Mouse (Mus musculus) liver, postnatal 0 days (tissue): ENCODE results near the gene Stac2. TPM values are rescaled to one million over a fixed set of nuclear protein-coding genes. Genes with fewer than 3 reads are reported as not detected.

Experiments
- ATAC-seq: fragments of 200-750 bp; cut with Nextera tagmentation; 2 replicates; pipeline ENCODE4 v1.8.0; 2017; ENCODE audit warnings: mild to moderate bottlenecking, moderate library complexity
- DNase-seq: peaks from one replicate; pipeline ENCODE4 v3.0.0-alpha.2; 2016
- H3K27ac ChIP-seq: fragments of 300-500 bp; sonication (generic); 2 replicates; pipeline ENCODE4 v1.5.1; 2014; ENCODE audit warnings: antibody characterized with exemption, moderate library complexity, mild to moderate bottlenecking, low read depth
- H3K27me3 ChIP-seq: fragments of 300-500 bp; sonication (generic); 2 replicates; pipeline ENCODE4 v1.6.1; 2014; ENCODE audit warnings: low read length, control low read depth, mixed read lengths; ENCODE audit not compliant: insufficient read depth
- H3K36me3 ChIP-seq: fragments of 300-500 bp; sonication (generic); replicated peaks from 2 replicates; pipeline ENCODE4 v1.6.1; 2014; ENCODE audit warnings: mild to moderate bottlenecking, control low read depth, low read length, moderate library complexity, mixed read lengths; ENCODE audit not compliant: insufficient read depth
- H3K4me1 ChIP-seq: fragments of 300-500 bp; sonication (generic); 2 replicates; pipeline ENCODE4 v1.6.1; 2014; ENCODE audit warnings: antibody characterized with exemption, mild to moderate bottlenecking, control low read depth; ENCODE audit not compliant: insufficient read depth
- H3K4me2 ChIP-seq: fragments of 300-500 bp; sonication (generic); 2 replicates; pipeline ENCODE4 v1.6.1; 2014; ENCODE audit warnings: low read depth, mild to moderate bottlenecking, low read length, moderate library complexity, mixed read lengths
- H3K4me3 ChIP-seq: fragments of 300-500 bp; sonication (generic); 2 replicates; pipeline ENCODE4 v1.5.1; 2014; ENCODE audit warnings: low read depth, low read length
- H3K9ac ChIP-seq: fragments of 300-500 bp; sonication (generic); replicated peaks from 2 replicates; pipeline ENCODE4 v1.6.1; 2014; ENCODE audit warnings: mild to moderate bottlenecking, moderate library complexity
- H3K9me3 ChIP-seq: fragments of 300-500 bp; sonication (generic); 2 replicates; pipeline ENCODE4 v1.6.1; 2016; ENCODE audit warnings: mild to moderate bottlenecking, control low read depth, low read length, mixed read lengths
- CTCF ChIP-seq: sonication (generic); IDR thresholded peaks from 2 replicates; pipeline ENCODE4 v1.5.1; 2016; ENCODE audit warnings: antibody characterized with exemption, low read depth
- EP300 ChIP-seq: IDR thresholded peaks from 2 replicates; pipeline ENCODE4 v1.6.1; 2016; ENCODE audit warnings: antibody characterized with exemption, low read depth, mild to moderate bottlenecking
- WGBS: fragments of 180-500 bp; shearing (Covaris S2); extraction: QIAGEN DNeasy Blood & Tissue Kit; methylation state at CpG from one replicate; pipeline ENCODE4 v1.1.7; 2014; ENCODE audit not compliant: insufficient replicate concordance; 5-methylcytosine and 5-hydroxymethylcytosine counted together
- microRNA-seq: library from miRNA; unstranded; fragments of <30 nt; microRNA quantifications from one replicate; pipeline ENCODE4, GENCODE M21; 2016
- polyA plus RNA-seq: library from polyadenylated mRNA; unstranded; fragments of >200 nt; fragmentation: Nextera tagmentation; extraction: Ambion mirVana; gene quantifications from 2 replicates; pipeline ENCODE4 v1.2.1, GENCODE M21; 2015

Gene Stac2
- polyA plus RNA-seq, 1 experiment from 2014 or later = 0.07 TPM

DNA sequence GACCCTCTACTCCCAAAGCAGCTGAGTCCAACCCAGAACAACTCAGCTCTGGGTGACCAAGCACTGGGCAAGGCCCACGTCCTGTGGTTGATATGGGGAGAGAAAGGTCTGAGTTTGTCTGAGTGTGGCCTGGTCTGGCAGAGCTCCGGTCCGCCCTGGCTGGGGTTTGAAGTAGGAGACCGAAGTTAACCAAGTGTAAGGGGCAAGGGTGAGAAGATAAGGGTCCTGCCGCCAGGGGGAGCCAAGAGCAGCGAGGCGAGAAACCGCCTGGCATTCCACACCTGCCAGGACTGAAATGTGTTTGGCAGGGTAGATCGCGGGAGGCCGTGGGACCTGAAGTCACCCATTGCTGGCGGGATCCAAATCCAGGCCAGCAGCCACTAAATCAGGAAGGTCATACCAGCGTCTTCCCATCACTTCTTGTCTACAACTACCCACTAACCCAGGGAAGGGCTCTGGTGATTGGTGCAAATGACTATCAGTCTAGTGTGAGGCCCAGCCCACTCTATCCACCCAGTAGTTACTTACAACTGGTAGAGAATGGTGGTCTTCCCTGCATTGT lies 58.6 kb downstream of the Stac2 start:
- H3K36me3 ChIP-seq = no peaks in the 10 kb centered on the region
- peak; percentile 88 for DNase-seq
- peaks cover 4% of the 10 kb centered on the region; the same call in 1 of the 2 replicates for H3K27me3 ChIP-seq
- peak overlapping the region; percentile 47 for H3K4me3 ChIP-seq
- H3K9me3 ChIP-seq = no peaks in the 10 kb centered on the region
- peak overlapping the region; percentile 65 for H3K9ac ChIP-seq
- 1% methylated on average over 13 of the region's 13 CpGs for WGBS
- peaks cover 29% of the 10 kb centered on the region for H3K4me1 ChIP-seq
- ATAC-seq = peak; percentile 67
- H3K4me2 ChIP-seq = peak overlapping the region; percentile 78
- peak overlapping the region; percentile 48; the same call in 1 of the 2 replicates for H3K27ac ChIP-seq
- TF ChIP-seq CTCF = peak; percentile 90
- no peak for TF ChIP-seq EP300

DNA sequence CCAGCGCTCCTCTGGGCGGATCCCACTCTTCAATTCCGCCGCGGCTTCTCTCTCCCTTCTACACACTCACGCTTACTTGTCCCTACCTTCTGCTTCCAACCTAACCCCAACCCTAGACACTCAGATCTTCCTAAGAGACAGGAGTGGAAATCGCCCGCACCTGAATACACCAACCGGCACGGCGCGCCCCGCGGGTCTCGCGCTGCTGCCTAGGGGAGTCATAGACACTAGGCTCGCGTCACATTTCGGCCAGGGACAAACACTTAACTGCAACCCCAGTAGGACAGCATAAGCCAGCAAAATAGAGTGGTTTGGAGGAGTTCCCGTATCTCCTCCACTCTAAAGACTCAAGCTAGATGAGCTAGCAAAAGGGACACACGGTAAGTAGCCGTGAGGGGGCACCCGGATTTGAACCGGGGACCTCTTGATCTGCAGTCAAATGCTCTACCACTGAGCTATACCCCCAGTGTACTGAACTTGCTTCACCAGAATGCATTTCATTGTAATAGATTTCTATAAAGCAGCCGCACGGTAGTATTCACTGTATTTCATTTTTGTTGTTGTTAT lies 64.6 kb downstream of the Stac2 start:
- under 1% methylated on average over 26 of the region's 26 CpGs for WGBS
- peak overlapping the region; percentile 94 for H3K4me3 ChIP-seq
- peak overlapping the region; percentile 94 for H3K4me2 ChIP-seq
- ATAC-seq (peak; percentile 79), DNase-seq (peak; percentile 90)
- H3K36me3 ChIP-seq = no peaks in the 10 kb centered on the region
- H3K9me3 ChIP-seq = no peaks in the 10 kb centered on the region
- peaks cover 18% of the 10 kb centered on the region for H3K27me3 ChIP-seq
- TF ChIP-seq CTCF (no peak), EP300 (peak; percentile 24; the same call in 1 of the 2 replicates)
- H3K9ac ChIP-seq = peak overlapping the region; percentile 84
- peaks cover 17% of the 10 kb centered on the region for H3K4me1 ChIP-seq
- peak overlapping the region; percentile 94 for H3K27ac ChIP-seq

DNA sequence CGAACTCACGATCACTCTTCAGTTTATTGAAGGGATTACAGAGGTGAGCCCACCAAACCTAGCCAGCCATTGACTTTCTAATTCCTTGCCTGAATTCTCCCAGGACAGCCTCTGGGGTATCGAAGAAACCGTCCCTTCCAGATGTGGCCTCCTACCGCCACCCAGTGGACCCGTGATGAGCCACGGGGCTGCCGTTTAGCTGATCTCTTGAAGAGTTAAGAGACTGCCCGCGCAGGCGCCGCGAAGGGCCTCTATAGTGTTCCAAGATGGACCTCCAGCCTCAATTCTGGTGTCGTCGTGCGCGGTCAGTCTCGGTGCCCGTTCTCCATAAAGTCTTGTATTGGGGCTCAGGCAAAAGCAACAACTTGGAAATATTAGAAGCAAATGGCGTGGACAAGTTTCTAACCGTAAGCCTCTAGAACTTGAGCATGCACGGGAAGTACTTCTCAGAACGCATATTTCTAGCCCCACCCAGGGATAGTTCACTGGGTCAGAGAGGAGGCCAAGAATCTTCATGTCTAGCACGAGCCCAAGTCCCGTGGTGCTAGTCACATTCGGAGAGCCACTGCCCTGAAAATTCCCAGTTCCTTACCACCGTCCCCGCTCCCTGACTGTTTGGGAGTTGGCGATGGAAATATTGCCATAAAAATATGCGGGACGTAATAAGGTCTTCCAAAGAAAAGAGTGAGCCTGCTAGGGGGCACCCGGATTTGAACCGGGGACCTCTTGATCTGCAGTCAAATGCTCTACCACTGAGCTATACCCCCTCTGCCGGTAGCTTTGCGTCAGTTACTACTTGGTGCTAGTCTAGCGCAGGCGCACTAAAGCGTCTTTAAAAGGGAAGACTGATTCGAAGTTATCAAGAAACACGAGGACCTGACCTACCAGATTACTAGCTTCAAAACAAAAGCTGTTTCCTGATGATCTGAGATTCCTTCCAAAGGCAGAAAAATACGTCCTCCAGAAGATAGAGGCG lies 65.4 kb downstream of the Stac2 start:
- ATAC-seq (peak; percentile 81), DNase-seq (peak; percentile 90)
- peak overlapping the region; percentile 94 for H3K27ac ChIP-seq
- H3K4me3 ChIP-seq = peak overlapping the region; percentile 94
- no peaks in the 10 kb centered on the region for H3K36me3 ChIP-seq
- H3K4me1 ChIP-seq = peaks cover 17% of the 10 kb centered on the region
- peaks cover 18% of the 10 kb centered on the region for H3K27me3 ChIP-seq
- TF ChIP-seq EP300 (no peak), CTCF (peak; percentile 90)
- peak overlapping the region; percentile 84 for H3K9ac ChIP-seq
- under 1% methylated on average over 42 of the region's 42 CpGs for WGBS
- peak overlapping the region; percentile 94 for H3K4me2 ChIP-seq
- no peaks in the 10 kb centered on the region for H3K9me3 ChIP-seq

DNA sequence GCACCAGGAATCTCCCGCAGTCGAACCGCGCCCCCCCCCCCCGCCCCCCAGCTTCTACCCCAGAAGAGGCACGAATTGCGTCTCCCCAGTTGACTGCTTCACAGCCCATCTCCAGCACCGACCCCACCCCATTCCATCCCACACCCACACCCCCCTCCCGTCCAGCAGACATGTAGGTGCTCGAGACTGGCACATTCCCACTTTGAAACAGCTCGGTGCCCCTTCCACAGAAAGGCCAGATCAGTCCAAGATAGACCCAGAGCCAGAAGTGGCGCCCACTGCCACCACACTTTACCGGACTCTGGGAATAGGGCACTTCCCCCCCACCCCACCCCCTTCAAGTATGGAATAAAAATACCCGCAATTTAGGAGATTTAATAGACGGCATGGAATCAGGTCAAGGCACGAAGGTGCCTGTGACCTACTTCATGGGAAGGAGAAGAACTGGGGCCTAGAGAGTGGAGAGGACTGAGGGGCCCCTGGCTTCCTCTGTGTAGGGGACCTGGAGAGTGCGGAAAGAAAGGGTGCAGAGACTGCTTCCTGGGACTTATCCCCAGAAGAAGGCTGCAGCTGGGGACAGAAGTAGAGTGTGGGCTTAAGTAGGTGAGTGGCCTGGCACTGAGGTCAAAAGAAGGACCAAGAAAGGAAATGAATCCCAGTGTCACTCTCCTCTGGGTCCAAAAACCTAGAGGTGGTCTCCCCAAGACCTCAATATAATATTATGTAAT lies 66.4 kb downstream of the Stac2 start:
- 31% methylated on average over 14 of the region's 17 CpGs for WGBS
- Histone ChIP-seq H3K27ac (no peak overlapping the region), H3K4me3 (peak overlapping the region; percentile 94), H3K27me3 (peaks cover 18% of the 10 kb centered on the region), H3K36me3 (no peaks in the 10 kb centered on the region), H3K4me2 (peak overlapping the region; percentile 94), H3K9me3 (no peaks in the 10 kb centered on the region), H3K9ac (no peak overlapping the region), H3K4me1 (peaks cover 17% of the 10 kb centered on the region)
- ATAC-seq = no peak
- no peak for DNase-seq
- TF ChIP-seq CTCF = no peak
- no peak for TF ChIP-seq EP300

Small RNA genes lying within 50 kb of the gene (microRNA-seq; reads per million reads assigned to microRNA genes)
- gene Gm27597 = not detected

Other genes with a start within 250 kb of the Stac2 start
- gene B230217C12Rik, start 212.7 kb downstream of the Stac2 start, polyA plus RNA-seq = 0.25 and 0.28 TPM in 2 replicates
- 0.26 and 0.27 TPM in 2 replicates for gene Fbxo47, start 169.3 kb downstream of the Stac2 start, polyA plus RNA-seq
- gene Plxdc1, start 67.0 kb downstream of the Stac2 start, polyA plus RNA-seq = 0.75 TPM in 2 replicates
- gene Arl5c, start 57.3 kb downstream of the Stac2 start, polyA plus RNA-seq = 9.9 and 10.0 TPM in 2 replicates
- gene Cacnb1, start 30.4 kb downstream of the Stac2 start, polyA plus RNA-seq = 0.23 and 0.77 TPM in 2 replicates
- gene Rpl19, start 26.8 kb downstream of the Stac2 start, polyA plus RNA-seq = 568 TPM in 2 replicates
- 4.9 and 6.3 TPM in 2 replicates for gene Fbxl20, start 96.9 kb upstream of the Stac2 start, polyA plus RNA-seq
- gene Med1, start 139.8 kb upstream of the Stac2 start, polyA plus RNA-seq = 15.0 and 16.2 TPM in 2 replicates
- gene Cdk12, start 149.6 kb upstream of the Stac2 start, polyA plus RNA-seq = 3.2 and 3.9 TPM in 2 replicates